Mouse (Mus musculus): Measurements from ENCODE around the gene Greb1.

Greb1 gene

DNA sequence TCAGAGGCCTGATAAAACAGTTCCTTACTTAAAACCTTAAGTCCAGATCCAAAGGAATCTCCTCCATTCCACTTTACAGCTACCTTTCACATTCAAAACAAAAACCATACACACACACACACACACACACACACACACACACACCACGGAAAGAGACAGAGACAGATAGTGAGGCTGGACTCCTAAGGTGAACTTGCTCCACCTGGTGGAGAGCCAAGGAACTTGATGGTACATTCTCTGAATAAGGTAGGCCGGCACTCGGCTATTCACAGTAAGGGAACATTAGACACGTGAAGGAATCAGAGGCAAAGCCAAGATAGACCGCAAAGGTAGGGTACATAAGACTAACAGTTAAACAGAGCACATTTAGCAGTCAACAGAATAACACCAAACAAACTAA is 4.8 kb upstream of the Greb1 start:
- DNase-seq (ENCODE audit: low spot score in 2 of 2) = peak in 1 of 2 experiments; percentile 86

DNA sequence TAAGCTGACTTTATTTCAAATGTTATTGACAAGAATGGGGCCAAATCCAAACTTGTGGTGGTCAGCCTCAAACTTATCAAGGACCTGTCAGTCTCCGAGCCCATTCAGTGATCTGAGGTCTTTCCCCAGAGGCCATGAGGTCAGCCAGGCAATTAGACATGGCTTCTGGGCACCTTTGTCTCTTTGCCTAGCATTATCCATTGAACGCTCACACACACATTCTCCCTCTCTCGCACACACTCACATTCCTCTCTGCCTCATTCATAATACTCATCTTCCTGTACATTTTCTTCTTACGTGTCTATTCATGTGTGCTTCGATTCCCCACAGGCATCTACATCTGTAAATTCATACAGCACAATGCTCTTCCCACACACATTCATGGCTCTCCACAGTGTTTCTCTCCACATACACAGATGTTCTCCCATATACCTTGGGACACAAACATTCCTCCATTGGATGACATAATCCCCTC is 3.3 kb upstream of the Greb1 start:
- DNase-seq (ENCODE audit: low spot score in 2 of 2) = no peak

DNA sequence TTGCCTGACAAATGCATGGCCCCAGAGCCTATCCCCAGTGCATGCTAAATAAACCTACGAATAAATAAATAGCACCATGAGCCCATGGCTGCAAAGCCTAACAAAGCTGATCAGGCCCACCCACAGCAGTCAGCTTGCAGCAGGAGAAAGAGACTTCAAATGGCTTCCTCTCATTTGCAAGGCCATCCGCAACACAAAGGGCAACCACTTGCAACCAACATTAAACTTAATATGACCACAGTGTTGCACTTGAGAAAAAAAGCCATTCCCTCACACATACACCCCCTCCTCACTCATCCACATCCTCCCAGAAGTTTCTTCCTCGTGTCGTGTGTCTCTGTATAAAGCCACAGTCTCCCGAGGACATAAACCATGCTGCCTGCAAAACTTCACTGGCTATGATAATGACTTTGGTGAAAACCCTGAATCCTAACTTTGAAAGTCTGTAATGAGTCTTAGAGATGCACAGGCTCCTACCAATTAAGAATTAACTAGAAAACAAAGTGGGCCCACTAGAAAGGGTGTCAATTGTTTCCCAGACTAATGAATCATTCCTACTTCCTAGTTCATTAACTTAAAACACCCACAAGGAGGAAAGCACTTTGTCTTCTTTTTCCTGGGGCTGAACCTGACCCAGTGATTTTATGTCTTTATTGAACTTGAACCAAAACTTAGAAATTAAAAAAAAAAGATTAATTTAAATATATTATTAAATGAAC is 2.7 kb upstream of the Greb1 start:
- no peak for DNase-seq (ENCODE audit: low spot score in 2 of 2)

DNA sequence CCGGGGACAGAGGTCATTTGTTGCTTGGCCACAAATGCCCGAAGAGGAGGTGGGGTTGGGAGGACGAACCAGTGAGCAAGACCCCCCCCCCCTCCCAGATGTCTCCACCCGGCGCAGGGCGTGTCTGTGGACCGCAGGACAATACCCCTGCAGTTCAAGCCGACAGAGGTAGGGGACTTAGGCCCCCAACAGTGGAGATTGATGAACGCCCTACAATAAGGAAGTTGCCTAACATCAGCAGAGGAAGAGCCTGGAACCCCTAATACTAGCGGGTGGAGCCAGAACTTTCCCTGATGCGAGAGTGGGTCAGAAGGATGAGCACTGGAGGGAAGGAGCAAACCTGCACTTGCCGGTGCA is 251 bp upstream of the Greb1 start:
- no peak for DNase-seq (ENCODE audit: low spot score in 2 of 2)

DNA sequence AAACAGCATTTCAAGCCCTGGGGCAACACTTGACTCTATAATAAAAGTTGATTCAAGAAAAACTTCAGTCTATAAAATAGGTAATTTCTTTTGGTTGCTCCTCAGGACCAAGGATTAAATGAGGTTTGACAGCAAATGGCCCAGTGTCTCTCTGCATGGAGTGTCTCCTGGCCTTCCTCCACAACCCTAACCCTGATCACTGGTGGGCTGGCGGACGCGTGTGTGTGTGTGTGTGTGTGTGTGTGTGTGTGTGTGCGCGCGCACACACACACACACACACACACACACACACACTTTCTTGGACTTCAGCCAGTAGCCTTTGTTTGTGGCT is 793 bp downstream of the Greb1 start:
- DNase-seq (ENCODE audit: low spot score in 2 of 2) = no peak

DNA sequence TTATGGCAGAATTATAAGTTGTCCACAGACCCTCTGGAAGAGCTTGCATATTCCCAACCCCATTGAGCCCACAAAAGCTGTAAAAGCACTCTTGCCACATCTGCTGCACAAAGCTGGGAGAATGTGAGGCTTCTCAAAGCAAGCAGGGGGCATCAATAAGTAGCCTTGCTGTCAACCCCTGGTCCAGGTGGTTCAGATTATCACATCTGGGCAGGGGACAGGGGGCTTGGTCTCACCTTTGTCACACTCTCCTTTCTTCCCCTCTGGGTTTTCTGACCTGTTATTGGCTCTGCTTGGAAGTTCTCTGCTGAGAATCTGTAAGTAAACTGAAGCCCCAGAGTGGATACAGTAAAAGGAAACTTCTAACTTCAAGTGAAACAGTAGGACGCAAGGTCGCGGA is 1.8 kb downstream of the Greb1 start:
- DNase-seq (ENCODE audit: low spot score in 2 of 2) = no peak

DNA sequence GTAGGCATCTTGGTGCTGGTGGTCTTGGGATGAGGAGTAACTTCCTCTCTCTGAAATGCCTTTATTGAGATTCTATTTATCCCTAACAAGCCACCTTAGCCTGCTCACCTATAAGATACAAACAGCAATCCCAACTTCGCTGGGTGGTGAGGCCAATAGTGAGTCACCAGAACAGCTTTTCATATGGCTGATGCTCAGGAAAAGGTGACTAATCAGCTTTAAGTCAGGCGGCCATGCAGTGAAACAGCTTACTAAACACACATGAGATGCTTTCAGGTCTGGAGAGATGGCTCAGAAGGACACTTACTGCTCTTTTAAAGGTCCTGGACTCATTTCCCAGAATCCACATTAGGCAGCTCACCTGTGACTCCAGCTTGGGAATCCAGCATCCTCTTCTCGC is 4.9 kb downstream of the Greb1 start:
- no peak for DNase-seq (ENCODE audit: low spot score in 2 of 2)

DNA sequence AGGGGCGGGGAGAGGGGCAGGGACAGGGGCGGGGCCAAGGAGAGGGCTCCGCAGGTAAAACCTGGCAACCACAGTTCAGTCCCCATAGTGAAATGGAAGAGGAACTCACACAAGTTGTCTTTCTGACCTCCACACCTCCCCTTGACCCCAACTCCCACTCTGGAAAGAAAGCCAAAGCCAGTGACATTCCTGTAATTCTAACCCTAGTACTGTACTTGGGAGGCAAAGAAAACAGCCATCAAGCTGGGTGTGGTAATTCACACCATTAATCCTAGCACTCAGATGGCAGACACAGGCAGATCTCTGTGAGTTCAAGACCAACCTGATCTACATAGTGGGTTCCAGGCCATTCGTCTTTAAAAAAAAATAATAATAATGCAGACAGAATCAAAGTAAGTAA is 7.3 kb downstream of the Greb1 start:
- no peak for DNase-seq (ENCODE audit: low spot score in 2 of 2)

DNA sequence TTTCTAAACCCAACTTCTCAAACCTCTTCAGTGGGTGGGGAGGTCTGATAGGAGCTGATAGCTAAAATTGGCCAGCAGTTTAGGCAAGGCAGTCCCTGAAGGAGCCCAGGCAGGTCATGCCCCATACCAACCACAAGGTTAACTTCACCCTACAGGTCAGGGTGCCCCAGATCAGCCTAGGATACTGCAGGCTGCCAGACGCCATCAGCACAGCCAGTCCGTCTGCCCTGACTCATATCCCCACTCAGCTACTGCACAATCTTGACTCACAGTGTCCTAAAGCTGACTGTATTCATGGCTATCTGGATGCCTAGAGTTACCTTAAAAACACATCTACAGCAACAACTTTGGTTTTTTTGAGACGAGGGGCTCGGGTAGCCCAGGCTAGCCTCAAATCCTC is 10.2 kb downstream of the Greb1 start:
- DNase-seq (ENCODE audit: low spot score in 2 of 2) = no peak

DNA sequence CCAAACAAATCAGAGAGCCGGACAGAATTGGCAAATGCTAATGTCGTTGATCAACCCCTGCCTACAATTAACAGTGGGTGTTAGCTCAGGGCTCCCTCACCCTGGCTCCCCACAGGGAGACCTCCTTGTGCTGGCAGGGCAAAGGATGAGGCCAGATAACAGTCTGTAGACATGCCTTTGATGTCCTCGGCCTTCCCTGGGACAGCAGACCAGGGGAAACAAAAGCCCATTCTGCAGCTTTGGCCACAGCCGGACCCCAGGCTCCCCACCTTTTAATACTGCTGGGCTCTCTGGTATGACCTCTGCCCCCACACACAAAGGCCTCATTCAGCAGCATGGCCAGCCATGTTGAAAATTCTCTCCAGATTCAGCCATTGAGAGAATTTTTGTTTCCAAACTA is 10.9 kb downstream of the Greb1 start:
- no peak for DNase-seq (ENCODE audit: low spot score in 2 of 2)

DNA sequence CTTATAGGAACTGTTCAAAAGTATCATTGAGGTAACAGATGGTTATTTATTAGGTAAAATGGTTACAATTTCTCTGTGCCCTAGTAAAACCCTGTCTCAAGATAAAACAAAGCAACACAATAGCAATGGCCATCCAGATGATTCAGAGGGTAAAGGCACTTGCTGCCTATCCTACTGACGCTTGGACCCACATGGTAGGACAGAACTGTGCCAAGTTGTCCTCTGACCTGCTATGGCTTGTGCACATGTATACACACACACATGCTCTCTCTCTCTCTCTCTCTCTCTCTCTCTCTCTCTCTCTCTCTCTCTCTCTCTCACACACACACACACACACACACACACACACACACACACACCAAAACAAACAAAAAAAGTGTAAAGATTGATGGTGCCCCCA is 11.5 kb downstream of the Greb1 start:
- DNase-seq (ENCODE audit: low spot score in 2 of 2) = no peak

DNA sequence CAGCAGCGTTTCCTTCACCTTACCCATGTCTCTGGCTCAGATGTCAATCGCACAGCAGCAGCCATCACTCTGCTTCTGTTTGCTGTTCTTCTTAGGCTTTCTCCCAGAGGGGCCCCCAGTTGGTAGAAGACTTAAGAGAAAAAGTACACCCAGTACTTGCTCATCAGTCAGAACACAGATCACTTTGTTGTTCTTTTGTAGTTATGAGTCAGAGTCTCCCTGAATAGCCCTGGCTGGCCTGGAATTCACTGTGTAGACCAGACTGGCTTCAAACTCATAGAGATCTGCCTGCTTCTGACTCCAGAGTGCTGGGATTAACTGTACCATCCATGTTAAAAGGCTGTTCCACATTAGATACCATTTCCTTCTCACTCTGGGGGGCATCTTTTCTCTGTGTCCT is 12.1 kb downstream of the Greb1 start:
- DNase-seq (ENCODE audit: low spot score in 2 of 2) = no peak

DNA sequence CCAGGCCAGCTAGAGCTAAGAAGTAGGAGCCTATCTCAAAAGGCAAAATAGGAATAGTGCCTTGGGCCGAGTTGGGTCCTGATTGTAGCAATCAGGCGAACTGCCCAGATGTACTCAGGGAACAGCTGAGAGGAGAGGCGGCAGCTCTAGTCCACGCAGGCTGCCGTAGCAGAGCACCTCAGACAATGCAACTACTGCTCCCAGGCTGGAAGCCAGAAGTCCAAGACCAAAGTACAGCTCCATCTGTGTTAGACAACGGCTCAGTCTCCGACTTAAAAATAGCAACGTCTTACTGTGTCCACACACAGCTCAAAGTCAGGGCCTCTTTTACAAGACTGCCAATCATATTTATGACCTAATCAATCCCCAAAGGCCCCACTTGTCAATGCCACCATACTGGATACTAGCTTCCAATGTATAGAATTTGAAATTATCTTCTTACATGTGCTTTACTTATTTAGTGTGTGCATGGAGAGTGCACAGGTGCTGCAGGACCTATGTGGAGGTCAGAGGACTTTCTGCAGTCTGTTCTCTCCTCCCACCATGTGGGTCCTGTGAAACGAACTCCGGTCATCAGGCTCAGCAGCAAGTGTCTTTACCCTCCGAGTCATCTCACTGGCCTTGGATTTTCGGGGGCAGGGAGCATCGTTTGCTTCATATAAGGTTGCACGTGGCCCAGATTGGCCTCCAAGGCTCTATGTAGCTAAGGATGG is 19.5 kb downstream of the Greb1 start:
- no peak for DNase-seq (ENCODE audit: low spot score in 2 of 2)

DNA sequence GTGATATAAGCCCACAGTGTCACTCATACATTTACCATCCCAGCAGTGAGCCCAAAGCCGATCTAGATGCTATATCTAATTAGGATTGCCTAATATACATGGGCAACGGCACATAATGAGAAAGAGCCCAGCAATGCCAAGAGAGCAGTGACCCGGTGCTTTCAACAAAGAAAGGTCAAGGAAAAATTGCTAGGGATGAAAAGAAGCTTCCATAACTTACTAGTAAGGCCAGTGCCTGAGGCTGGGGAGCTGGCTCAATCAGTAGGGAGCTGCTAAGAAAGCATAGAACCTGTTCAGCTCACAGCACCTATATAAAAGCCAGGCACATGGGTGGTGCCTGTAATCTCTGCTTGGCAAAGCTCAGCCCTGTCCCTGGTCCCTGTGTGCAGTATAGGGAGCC is 20.4 kb downstream of the Greb1 start:
- no peak for DNase-seq (ENCODE audit: low spot score in 2 of 2)

DNA sequence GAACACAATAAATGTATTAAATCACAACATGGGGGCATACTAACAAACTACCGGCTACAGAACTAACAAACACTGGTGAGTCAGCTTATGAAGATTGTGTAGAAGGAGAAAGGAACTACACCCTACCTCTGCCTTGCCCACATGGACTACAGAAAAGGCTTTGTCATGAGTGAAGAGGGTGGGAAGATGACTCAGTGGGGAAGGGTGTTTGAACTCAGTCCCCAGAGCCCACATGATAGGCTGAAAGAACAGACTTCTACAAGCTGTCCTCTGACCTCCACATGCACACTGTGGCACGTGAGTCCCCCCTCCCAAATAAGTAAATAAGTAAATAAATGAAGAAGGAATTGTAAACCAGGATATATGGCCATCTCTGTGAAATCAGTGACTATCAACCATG is 21.5 kb downstream of the Greb1 start:
- DNase-seq (ENCODE audit: low spot score in 2 of 2) = no peak

DNA sequence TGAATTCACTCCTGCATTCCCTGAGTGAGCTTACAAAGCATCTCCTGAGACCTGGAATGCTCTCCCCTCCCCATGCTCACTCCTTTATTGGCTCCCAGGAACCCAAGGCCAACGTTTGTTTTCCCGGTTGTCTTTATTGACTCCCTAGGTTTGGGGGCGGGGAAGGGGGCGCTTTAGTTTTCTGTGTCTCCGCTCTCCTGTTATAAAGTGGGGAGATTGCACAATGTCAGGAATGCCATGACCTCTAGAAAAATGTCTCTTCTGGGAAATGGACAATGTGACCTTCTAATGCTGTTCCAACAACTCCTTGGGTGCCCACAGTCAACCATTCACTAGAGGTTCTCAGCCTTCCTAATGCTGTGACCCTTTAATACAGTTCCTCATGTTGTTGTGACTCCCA is 22.2 kb downstream of the Greb1 start:
- DNase-seq (ENCODE audit: low spot score in 2 of 2) = no peak

DNA sequence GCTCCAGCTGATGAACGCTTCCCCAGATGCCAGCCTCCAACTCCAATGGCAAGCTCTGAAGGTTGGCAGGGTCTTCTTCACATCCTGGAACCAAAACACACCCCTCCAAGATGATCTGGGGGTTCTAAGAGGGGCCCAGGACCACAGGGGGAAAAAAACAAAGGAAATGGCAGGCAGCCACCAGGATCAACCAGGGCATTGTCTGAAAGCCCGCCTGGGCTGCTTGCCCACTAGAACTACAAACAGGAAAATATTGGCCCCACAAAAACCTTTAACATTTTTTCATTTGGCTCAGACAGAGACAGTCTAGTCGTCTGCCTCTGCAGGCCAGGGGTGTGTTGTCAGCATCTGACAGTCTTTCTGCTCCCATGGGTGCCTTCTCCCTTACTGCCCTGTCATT is 25.3 kb downstream of the Greb1 start:
- DNase-seq (ENCODE audit: low spot score in 2 of 2) = no peak

DNA sequence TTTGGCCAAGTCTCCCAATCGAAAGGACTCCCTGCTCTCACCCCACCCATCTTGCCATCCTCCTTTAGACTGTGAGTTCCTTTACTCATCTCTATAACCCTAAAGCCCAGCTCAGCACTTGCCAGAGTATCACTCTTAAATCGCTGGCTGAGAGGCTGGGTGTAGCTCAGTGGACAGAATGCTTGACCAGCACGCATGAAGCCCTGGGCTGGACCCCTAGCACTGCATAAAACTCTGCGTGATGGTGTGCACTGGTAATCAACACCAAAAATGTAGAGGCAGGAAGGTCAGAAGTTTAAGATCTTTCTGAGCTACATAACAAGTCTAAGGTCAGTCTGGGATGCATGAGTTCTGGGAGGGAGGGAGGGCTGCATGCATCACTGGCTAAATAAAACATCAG is 26.1 kb downstream of the Greb1 start:
- no peak for DNase-seq (ENCODE audit: low spot score in 2 of 2)

DNA sequence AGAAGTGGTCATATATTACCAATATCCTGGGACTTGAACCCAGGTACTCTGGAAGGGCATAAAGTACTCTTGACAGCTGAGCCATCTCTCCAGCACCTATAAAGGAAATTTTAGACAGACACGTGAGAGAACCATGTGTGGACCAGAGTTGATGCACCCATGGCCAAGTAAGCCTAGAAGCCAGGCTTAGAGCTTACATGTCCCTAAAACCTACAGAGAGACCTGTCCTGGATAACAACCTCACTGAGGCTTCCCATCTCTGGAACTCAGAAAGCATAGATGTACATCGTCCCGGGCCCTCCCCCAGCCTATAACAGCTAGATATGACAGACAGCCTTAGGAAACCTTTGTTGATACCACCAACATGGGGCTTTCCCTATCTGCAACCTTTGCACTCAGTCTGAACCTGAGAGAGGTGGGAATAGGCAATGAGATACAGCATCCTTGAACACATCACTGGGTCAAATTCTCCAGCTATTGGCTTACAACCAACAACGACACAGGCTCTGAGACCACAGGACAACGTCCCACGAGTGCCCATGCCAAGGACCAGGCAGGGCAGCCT is 31.0 kb downstream of the Greb1 start:
- no peak for DNase-seq (ENCODE audit: low spot score in 2 of 2)

DNA sequence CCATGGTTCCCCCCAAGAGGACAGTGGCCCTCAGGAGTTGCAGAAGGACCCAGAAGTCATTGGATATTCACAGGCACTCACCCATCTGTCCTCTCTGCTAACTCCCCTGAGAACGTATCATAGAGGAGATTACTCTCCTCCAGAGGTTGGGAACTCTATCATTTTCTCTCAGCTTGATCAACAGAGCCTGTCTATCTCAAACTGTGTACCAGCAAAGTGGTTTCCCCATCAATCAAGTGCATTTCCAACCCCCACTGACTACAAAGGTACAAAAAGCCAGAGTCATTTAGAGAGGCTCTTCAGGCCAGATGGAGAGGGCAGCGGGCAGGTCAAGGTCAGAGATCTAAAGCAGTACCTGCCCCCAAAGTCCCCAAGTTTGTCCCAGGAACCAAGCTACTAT is 32.0 kb downstream of the Greb1 start:
- no peak for DNase-seq (ENCODE audit: low spot score in 2 of 2)

DNA sequence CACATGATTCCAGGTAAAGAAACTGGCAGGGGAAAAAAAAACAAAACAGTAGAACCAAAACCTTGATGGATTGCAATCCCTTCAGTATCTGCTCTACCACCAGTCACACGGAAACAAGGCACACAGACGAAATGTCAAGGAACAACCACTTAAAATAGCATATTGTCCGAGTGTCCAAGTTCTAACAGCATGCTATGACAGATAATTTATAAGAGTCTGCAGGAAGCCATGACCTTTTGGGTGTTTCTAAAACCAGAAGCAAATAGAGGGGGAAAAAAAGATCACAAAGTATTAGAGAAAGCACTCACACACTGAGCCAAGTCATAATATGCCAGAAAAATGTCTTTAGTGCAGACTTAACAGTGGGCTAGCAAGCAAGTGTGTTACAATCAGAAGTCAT is 32.4 kb downstream of the Greb1 start:
- DNase-seq (ENCODE audit: low spot score in 2 of 2) = no peak

DNA sequence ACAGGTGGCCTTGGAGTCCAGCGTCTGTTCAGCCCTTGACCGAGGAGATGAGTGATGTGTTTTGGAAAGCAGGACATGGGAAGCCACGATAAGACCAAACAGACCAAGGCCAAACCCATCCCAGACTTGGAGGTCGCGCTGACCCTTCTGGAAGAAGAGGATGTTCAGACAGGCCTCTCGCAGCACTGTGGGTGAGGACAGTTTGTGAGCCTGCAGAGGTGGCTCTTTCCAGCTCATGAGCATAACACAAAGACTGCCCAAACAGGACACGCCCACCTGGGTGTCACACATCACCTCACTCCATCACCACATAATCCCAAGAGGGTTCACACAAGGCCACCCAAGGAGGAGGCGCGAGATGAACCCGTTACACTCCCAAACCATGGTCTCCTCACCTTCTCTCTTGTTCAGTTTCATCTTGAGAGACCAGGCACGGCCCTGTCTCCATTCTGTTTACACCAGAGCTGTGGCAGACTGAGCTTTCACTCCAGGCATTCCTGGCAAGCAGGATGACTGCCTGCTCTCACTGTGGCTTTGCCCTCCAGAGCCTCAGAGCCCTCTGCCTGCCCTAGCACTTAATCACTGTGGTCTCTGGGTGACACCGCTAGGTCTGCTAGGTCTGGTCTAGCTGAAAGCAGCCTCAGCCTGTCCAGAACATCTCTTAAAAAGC is 35.8 kb downstream of the Greb1 start:
- DNase-seq (ENCODE audit: low spot score in 2 of 2) = no peak
